Mouse (Mus musculus) frontal cortex, postnatal 14 days (tissue): ENCODE results near the gene Glud1.
"Not testable (repeated sequence)": the region's sequence is repeated elsewhere in the genome, so short reads cannot be mapped to it uniquely, and the experiment has no call there.

Experiments used
- DNase-seq, 2 experiments: peaks; one replicate each; pipeline ENCODE4 v3.0.0; 2022; ENCODE audit warnings: low spot score in 2 of 2

The Glud1 gene

GRCm38 (mm10) chr14:34312339-34313048 is 2.0 kb downstream of the Glud1 start:
- no peak for DNase-seq

GRCm38 (mm10) chr14:34313612-34314011 is 3.1 kb downstream of the Glud1 start:
- DNase-seq, result no peak

GRCm38 (mm10) chr14:34314383-34314782 is 3.9 kb downstream of the Glud1 start:
- DNase-seq, result not testable (repeated sequence)

- no peak for DNase-seq
Measured at GRCm38 (mm10) chr14:34314796-34315195, 4.3 kb downstream of the Glud1 start.

GRCm38 (mm10) chr14:34316346-34316745 is 5.8 kb downstream of the Glud1 start:
- no peak for DNase-seq

- no peak for DNase-seq
Measured at GRCm38 (mm10) chr14:34317431-34317830, 6.9 kb downstream of the Glud1 start.

- no peak for DNase-seq
Measured at GRCm38 (mm10) chr14:34318113-34318512, 7.6 kb downstream of the Glud1 start.

GRCm38 (mm10) chr14:34323576-34324085 is 13.1 kb downstream of the Glud1 start:
- DNase-seq, result no peak

- DNase-seq, result no peak
Measured at GRCm38 (mm10) chr14:34326606-34327005, 16.1 kb downstream of the Glud1 start.

GRCm38 (mm10) chr14:34327618-34328017 is 17.1 kb downstream of the Glud1 start:
- DNase-seq, result no peak

- DNase-seq, result no peak
Measured at GRCm38 (mm10) chr14:34330657-34331158, 20.2 kb downstream of the Glud1 start.

- DNase-seq, result no peak
Measured at GRCm38 (mm10) chr14:34331886-34332285, 21.4 kb downstream of the Glud1 start.

- peak in 1 of 2 experiments; percentile 68 for DNase-seq
Measured at GRCm38 (mm10) chr14:34332476-34332875, 21.9 kb downstream of the Glud1 start.

GRCm38 (mm10) chr14:34339446-34339845 is 28.9 kb downstream of the Glud1 start:
- no peak for DNase-seq

GRCm38 (mm10) chr14:34341993-34342392 is 31.5 kb downstream of the Glud1 start:
- DNase-seq, result no peak

- DNase-seq, result no peak
Measured at GRCm38 (mm10) chr14:34343078-34343477, 32.6 kb downstream of the Glud1 start.

GRCm38 (mm10) chr14:34344361-34344760 is 33.8 kb downstream of the Glud1 start:
- no peak for DNase-seq

GRCm38 (mm10) chr14:34345771-34346566 is 35.4 kb downstream of the Glud1 start:
- DNase-seq, result no peak

- DNase-seq, result no peak
Measured at GRCm38 (mm10) chr14:34347084-34347483, 36.6 kb downstream of the Glud1 start.

- DNase-seq, result no peak
Measured at GRCm38 (mm10) chr14:34348301-34348700, 37.8 kb downstream of the Glud1 start.

GRCm38 (mm10) chr14:34349007-34349406 is 38.5 kb downstream of the Glud1 start:
- DNase-seq, result no peak

- DNase-seq, result no peak
Measured at GRCm38 (mm10) chr14:34351660-34352059, 41.1 kb downstream of the Glud1 start.

- no peak for DNase-seq
Measured at GRCm38 (mm10) chr14:34352523-34352922, 42.0 kb downstream of the Glud1 start.
